Mouse (Mus musculus) stomach, postnatal 0 days (tissue): ENCODE measurements at regions not wholly inside any gene's neighbourhood (a gene's known extent, or its start where the extent isn't known, plus 50 kb on each side); places are given as distances from the start of the nearest gene placed in this dataset.

ENCODE experiments used
- CTCF ChIP-seq: IDR thresholded peaks from 2 replicates; pipeline ENCODE4 v1.5.1; 2016; ENCODE audit warnings: antibody characterized with exemption, low read depth, mild to moderate bottlenecking, moderate library complexity
- EP300 ChIP-seq: optimal IDR thresholded peaks from 2 replicates; pipeline ENCODE3; 2016; ENCODE audit warnings: antibody characterized with exemption

DNA sequence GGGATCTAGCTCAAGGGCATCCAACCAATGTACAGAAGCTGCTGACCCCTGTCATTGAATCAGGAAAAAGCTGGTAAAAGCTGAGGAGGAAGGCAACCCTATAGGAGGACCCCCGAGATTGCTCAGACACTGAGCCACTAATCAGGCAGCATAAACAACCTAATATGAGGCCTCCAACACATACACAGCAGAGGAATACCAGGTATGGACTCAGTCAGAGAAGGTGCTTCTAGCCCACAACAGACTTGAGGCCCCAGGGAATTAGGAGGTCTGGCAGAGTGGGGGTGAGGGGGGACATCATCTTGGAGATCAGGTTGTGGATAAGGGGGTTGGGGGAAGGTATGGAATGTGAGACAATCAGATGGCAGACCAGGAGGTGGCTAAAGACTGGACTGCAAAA, 413.2 kb upstream of the Tpm3-rs7 start:
- TF ChIP-seq EP300 = no peak
- TF ChIP-seq CTCF = no peak
